Mouse (Mus musculus) left cerebral cortex, postnatal 10 days (tissue): ENCODE measurements around the gene Kcna10. TPM values are rescaled to one million over a fixed set of nuclear protein-coding genes. Genes with fewer than 3 reads are reported as not detected.

ENCODE experiments used
- DNase-seq, 2 experiments: peaks; one replicate each; pipeline ENCODE4 v3.0.0; 2021 to 2022; ENCODE audit warnings: low spot score in 2 of 2, mixed read lengths in 1 of 2; ENCODE audit errors: extremely low spot score in 1 of 2
- intact Hi-C: fragments of 180-260 bp; cut with DNase I; formaldehyde crosslinking; loops from one replicate; pipeline ENCODE4 v1.15.1; 2025
- total RNA-seq, 2 experiments: library from RNA; stranded (reverse); gene quantifications; 2 replicates each; pipeline ENCODE4 v1.2.3; 2021

Kcna10 gene
- total RNA-seq, 2 experiments from 2014 or later: not detected

GRCm38 (mm10) chr3:107188226-107188899 lies 5.5 kb downstream of the Kcna10 start:
- DNase-seq: peak; percentile 69 to 76
- intact Hi-C loops: loop anchor here (1.0 to 5.0 kb wide), 3 partner anchors 94 to 286 kb away; no protein-coding TSS in a partner anchor

DNA sequence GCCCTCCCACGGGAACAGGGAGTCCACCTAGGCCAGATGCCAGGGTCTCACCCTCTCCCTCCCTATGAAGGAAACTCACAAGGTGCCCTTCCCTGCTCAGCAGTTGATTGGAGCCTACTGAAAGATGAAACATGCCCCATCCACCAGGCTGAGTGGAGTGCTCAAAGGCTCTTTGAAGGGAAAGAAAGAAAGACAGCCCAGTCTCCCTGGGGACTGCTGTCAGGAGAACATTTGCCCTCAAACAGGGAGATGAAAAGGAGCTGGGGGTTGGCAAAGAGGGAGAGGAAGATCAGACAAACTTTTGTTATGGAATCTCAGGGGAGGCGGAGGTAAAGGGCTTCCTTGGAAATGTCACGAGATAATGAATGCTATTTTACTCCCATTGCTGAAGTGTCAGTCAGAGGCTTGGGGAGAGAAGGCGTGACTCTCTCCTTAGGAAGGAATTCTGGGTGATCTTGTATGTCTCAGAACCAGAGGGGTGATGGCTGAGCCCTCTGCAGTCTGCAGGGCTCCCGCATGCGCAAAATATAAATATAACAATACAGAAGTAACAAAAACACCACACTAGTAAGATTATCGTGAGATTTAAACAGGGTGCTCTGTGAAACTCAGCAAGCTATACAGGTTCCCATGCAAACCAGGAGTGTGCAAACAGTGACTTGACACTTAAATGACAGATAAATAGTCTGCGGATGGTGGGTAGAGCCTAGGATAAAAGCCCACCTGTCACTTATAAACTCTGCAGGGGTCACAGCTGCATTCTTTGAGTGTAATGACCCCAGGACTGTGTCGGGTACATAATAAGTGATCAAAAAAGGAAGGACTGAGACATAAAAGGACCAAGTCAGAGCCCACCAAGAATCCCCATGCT lies 18.7 kb downstream of the Kcna10 start:
- DNase-seq: no peak
- intact Hi-C loops: no loop called here

GRCm38 (mm10) chr3:107204413-107204812 lies 21.6 kb downstream of the Kcna10 start:
- intact Hi-C loops: no loop called here
- no peak for DNase-seq

DNA sequence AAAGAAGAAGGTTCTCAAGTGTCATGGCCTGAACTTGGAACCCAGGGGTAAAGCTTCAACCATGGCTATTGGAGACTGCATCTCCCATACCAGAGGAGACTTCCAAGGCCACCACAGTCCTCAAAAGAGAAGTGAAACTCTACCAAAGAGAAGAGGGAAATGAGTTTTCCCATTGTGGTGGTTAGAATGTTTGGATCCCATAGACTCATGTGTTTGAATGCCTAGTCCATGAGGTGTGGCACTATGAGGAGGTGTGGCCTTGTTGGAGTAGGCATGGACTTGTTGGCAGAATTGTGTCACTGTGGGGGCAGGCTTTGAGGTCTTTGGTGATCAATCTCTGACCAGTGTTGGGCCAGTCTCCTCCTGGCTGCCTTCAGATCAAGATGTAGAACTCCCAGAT lies 22.3 kb downstream of the Kcna10 start:
- no peak for DNase-seq
- intact Hi-C loops: no loop called here

- intact Hi-C loops: loop anchor here (2.0 kb wide), 1 partner anchor 69 kb away; no protein-coding TSS in a partner anchor
- DNase-seq: peak; percentile 37 to 75
Measured at GRCm38 (mm10) chr3:107205994-107206393, 23.1 kb downstream of the Kcna10 start.

DNA sequence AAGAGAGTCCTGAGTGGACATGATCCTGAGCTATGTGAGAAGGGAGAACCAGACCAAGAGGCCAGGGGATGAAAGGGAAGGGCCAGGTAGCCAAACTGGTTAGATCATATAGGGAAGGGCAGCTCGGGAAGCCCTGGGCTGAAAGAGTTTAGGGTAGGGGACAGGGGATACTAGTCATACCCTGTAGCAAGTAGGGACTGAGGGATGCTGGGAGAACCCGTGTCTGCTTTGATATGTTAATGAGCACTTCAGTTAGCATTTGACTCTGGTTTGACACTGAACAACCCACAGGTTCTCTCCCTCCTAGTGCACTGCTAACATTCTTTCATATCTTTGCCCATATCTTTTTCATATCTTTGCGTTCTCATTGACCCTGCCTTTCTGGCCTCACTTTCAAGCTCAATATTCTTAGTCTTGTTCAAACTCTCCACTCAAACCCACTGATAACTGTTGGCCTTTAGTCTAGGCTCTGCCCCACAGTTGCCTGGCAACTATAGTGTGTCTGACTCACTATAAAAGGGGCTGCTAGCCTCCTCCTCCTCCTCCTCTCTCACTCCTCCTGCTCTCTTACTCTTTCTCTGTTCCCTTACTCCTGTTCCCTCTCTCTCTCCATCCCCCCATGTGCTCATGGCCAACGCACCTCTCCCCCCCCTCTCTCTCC lies 23.8 kb downstream of the Kcna10 start:
- no peak for DNase-seq
- intact Hi-C loops: loop anchor here (2.0 kb wide), 1 partner anchor 68 kb away; no protein-coding TSS in a partner anchor

DNA sequence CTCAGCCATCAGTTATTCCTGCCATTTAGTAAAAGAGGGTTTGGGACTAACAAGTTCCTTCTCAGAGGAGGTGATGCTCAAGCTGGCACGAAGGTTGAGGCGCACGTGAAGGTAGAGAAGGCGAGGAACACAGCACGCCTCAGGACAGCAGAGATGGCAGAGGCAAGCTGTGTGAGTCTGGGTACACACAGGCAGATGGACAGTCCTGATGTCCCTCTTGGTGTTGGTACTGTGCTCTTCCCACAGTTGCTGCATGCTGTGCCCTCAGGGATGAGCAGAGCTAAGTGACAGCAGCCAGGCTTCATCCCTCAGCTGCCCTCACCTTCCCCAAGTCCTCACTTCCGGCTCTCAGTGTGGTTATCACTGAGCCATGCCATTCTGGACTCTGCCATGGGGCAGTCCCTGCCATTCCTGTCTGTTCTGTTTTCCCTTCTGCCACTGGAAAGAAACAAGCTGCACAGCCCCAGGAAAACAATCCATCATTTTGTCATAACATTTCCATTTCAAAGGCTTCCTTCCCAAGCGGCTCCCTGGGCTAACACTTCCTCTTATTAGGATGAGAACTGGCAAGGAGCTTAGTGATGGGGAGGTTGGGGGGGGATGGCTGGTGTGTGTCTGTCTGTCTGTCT lies 24.9 kb downstream of the Kcna10 start:
- intact Hi-C loops: loop anchor here (2.0 kb wide), 1 partner anchor 67 kb away; no protein-coding TSS in a partner anchor
- DNase-seq: no peak

GRCm38 (mm10) chr3:107214606-107215005 lies 31.8 kb downstream of the Kcna10 start:
- intact Hi-C loops: no loop called here
- no peak for DNase-seq

GRCm38 (mm10) chr3:107216400-107217100 lies 33.7 kb downstream of the Kcna10 start:
- no peak for DNase-seq
- intact Hi-C loops: no loop called here

DNA sequence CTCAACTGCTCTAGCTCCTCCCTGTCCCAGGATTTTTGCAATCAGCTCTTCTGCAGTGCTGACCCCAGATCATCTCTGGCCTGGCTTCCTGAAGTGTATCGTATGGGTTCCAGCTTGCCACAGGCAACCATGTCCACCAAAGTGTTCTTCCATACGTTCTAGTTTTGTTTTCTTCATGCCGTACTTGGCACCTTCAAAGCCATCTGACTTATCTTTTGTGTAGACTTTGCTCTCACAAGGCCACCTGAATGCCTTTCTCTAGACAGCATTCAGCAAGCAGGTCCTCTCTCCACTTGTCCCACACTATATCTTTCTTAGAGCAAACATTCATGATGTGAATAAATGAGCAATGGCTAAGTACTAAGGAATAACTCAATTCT lies 34.2 kb downstream of the Kcna10 start:
- intact Hi-C loops: no loop called here
- no peak for DNase-seq

GRCm38 (mm10) chr3:107218572-107218971 lies 35.7 kb downstream of the Kcna10 start:
- intact Hi-C loops: no loop called here
- no peak for DNase-seq

DNA sequence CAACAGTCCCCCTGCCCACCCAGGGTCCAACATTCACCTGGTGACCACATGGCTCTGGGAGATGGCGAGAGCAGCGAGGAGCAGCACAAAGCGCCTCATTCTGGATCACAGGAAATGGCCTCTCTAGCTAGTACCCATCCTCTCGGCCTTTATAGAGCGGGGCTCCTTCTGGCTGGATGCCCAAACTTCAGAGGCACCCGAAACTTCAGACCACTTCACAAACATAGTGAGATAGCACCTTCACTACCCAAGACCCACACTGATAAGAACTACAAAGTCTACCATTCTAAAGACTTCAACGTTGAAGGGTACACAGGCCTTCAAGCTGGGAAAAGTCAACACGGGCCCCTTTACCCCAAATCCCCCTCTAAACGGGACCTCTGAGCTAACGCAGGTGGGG lies 38.8 kb downstream of the Kcna10 start, which contains the start of gene Cym:
Cym (minus strand) TSS at position 125 of the 400 bp plus-strand sequence.
- intact Hi-C loops: no loop called here
- DNase-seq: no peak

- DNase-seq: no peak
- intact Hi-C loops: no loop called here
Measured at GRCm38 (mm10) chr3:107223230-107223629, 40.4 kb downstream of the Kcna10 start.

DNA sequence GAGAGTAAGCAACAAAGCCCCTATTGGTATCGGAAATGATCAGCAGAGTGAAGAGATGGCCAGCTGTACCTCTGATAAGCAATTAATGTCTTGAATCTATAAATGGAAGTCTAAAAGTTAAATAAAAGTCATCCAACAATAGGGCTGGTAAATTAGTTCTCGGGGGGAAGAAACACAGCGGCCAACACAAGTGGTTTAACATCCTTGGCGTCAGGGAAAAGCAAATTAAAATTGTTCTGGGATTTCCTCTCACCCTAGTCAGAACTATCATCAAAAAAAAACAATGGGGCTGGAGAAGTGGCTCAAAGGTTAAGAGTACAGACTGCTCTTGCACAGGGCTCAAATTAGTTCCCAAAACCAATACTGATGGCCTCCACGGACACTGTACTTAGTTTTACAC lies 43.0 kb downstream of the Kcna10 start:
- DNase-seq: no peak

DNA sequence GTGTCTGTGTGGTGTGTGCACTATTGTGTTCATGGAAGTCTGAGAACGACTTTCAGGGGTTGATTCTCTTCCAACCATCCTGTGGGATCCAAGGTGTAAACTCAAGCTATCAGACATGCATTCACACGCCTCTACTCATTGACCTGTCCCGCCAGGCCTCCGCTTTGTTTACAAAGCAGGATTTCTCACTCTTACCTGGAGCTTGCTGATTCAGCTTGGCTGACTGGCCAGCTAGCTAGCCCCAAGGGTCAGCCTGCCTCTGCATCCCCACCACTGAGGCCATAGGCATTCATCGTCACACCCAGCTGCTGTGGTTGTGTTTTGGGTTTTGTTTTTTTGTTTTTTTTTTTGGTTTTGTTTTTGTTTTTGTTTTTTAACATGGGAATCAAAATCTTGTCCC lies 46.4 kb downstream of the Kcna10 start:
- no peak for DNase-seq
- intact Hi-C loops: no loop called here

More for the DNA sequence above, 43.0 kb downstream of the Kcna10 start:
- intact Hi-C loops: no loop called here

DNA sequence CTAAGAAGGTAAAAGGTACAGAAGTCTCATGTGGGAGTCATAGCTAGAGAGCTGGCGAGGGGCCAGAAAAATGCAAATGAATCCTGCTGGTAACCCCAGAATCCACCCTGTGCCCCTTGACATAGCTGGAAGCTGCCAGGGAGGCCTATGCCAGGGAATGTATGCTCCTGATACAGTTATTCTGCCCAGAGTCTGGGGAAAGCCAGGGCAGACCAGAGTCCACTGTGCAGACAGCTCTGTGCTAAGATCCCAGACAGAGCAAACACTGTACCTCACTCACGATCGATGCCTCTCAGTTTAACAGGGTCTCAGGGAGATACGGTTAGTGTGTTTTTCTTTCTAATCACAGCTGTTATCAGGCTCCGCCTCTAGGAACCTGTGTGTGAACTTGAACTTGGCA lies 47.0 kb downstream of the Kcna10 start:
- no peak for DNase-seq
- intact Hi-C loops: loop anchor here (5.0 to 10.0 kb wide), 2 partner anchors 125 to 232 kb away; no protein-coding TSS in a partner anchor

DNA sequence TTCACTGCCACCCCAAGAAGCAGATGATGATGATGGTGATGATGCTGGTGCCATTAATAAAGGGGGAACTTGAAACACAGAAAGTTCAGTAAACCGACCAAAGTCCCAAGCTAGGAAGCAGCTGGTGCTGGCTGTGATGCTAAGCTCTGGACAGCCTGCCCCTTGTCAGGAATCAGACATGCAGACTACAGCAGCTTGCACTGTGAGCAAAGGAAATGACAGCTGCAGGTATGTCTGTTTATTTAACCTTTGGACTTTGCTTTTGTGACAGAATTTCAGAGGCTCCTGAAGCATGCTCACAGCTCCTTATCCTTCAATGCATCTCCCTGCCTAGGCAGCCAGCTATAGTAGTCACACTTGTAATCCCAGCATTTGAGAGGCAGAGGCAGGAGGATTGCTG lies 47.7 kb downstream of the Kcna10 start, which contains the start of gene A630076J17Rik:
A630076J17Rik (plus strand) TSS at position 88 of the 400 bp plus-strand sequence.
- no peak for DNase-seq
- intact Hi-C loops: loop anchor here (5.0 to 10.0 kb wide), 2 partner anchors 124 to 232 kb away; no protein-coding TSS in a partner anchor

- no peak for DNase-seq
- intact Hi-C loops: loop anchor here (5.0 to 10.0 kb wide), 2 partner anchors 124 to 231 kb away; no protein-coding TSS in a partner anchor
Measured at GRCm38 (mm10) chr3:107231202-107231601, 48.3 kb downstream of the Kcna10 start.
